Mouse (Mus musculus) lung, postnatal 0 days (tissue): ENCODE measurements at regions not wholly inside any gene's neighbourhood (a gene's known extent, or its start where the extent isn't known, plus 50 kb on each side); places are given as distances from the start of the nearest gene placed in this dataset.

ENCODE experiments used
- CTCF ChIP-seq: IDR thresholded peaks from 2 replicates; pipeline ENCODE4 v1.5.1; 2016; ENCODE audit warnings: antibody characterized with exemption, mild to moderate bottlenecking
- EP300 ChIP-seq: IDR thresholded peaks from 2 replicates; pipeline ENCODE4 v1.6.1; 2016; ENCODE audit warnings: antibody characterized with exemption, mild to moderate bottlenecking, control low read depth

DNA sequence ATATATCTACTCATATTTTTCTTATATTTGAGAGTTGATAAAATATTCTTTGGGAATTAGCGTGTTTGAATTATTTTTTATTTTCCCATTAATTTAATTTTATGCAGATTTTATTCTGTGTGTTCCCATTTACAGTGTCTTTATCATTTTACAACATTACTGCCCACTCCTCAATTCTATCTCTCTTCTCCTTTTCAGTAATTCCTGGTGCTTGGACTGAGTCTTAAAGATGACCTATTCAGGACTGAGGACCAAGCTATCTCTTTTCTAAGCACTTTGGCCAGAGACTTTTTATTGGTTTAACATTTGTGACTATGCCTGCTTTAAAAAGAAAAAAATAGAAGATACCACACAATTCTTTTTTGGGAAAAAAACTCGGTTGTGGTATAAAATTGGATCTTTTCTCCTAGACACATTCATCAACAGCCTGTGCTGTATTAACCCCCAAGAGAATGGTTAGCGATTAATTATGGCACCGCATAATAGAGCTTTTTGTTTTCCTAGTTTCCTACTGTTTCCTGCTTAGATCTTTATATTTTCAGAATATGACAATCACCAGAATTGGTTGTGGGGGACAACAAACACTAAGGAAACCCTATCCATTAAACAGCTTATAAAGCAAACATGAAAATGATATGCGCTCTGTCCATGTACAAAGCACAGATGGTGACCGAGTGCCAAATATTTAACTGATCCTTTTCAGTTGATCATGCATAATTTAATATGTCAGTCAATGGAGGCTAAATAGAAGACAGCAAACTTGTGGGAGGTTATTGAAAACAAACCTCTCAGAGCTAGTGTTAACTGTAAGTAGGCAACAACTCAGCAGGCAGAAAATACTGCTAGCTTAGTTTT is 286.3 kb downstream of the Slitrk6 start:
- TF ChIP-seq CTCF: no peak
- no peak for TF ChIP-seq EP300
